Mouse (Mus musculus) erythroblast, embryonic 14.5 days (primary cell): Measurements from ENCODE around the gene Gpbar1.

ENCODE experiments used
- GATA1 ChIP-seq: IDR thresholded peaks from 2 replicates; pipeline ENCODE4 v1.6.1; 2012; ENCODE audit warnings: low read length, inconsistent platforms, mixed read lengths
- TAL1 ChIP-seq: IDR thresholded peaks from 3 replicates; pipeline ENCODE4 v1.6.1; 2012; ENCODE audit warnings: low read length, inconsistent platforms, mixed read lengths

DNA sequence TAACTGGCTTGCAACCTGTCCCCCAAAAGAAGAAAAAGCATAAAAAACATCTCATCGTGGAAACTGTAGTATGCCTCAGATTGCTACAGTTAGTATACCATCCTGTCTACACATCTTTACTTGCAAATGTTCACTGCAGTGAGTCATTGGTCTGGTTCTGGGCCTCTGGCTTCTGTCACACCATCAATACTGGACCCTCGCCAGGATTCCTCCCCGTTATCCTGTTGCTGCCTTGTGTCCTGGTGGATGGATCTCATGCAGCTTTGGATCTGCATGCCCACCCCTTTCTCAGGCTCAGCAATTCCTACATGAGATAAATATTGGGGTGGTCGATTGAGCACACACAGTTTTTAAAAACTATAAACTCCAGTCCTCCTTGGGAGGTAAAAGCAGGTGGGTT is 6.7 kb upstream of the Gpbar1 start:
- TF ChIP-seq TAL1 (no peak), GATA1 (no peak)
